Mouse (Mus musculus): ENCODE data around the gene Amt.

DNA sequence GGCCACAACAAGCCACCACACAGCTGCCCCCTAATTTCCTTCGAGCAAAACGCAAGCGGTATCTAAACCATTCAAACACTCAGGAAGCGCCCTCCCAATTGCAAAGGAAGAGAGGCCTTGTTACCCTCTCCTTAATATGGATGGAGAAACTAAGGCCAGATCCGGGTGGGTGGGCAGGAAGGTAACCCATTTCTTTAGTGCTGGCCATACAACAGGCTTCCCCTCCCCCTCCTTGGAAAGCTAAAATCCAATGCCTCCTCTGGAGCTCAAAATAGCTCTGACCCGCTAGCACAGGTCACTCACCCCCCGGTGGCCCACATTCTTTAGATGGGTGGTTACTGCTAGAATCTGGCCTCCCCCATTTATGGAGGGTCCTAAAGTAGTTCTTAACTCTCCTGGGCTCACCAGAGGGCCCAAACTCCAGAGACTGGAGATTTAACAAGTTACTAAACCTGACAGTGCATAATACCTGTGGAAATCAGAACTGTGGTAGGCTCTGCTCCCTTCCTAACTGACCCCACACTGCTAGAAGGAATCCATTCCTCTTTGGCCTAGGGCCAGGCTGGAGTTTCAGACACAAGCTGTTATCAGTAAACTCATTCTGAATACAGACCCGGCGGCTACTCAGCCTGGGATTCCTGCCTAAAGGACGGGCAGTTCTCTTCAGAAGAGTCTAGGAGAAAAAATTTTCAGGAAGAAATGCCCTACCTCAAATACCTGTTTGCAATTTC, 32.3 kb upstream of the Amt start:
- no peak for TF ChIP-seq CTCF (IDR thresholded peaks at IDR 0.05; ENCODE audit: low read depth, low read length)
- no peak for TF ChIP-seq POLR2A (IDR thresholded peaks at IDR 0.05; ENCODE audit: insufficient read depth, low read length)

Measured in ES-Bruce4 (cell line).